Mouse (Mus musculus): ENCODE data around the gene Higd2a. TPM values are rescaled to one million over a fixed set of nuclear protein-coding genes. Genes with fewer than 3 reads are reported as not detected.
"Not testable (repeated sequence)": the region's sequence is repeated elsewhere in the genome, so short reads cannot be mapped to it uniquely, and the experiment has no call there.

Gene Higd2a
- total RNA-seq, 2 experiments from 2014 or later = 163 to 167 TPM

GRCm38 (mm10) chr13:54610613-54610971 lies 20.6 kb downstream of the Higd2a start:
- peak in 1 of 2 experiments; percentile 47 for DNase-seq (ENCODE audit: low spot score in 2 of 2)
- Histone ChIP-seq H3K27ac (peak overlapping the region; percentile 98), H3K4me3 (peak overlapping the region; percentile 99)
- no peak for TF ChIP-seq CTCF (conservative IDR thresholded peaks at IDR 0.05)

- Histone ChIP-seq H3K4me3 (peak within 1 kb of the TSS; percentile 99), H3K27ac (peak within 1 kb of the TSS; percentile 98)
- no peak for TF ChIP-seq CTCF (conservative IDR thresholded peaks at IDR 0.05)
- peak; percentile 88 to 96 for DNase-seq (ENCODE audit: low spot score in 2 of 2)
Observed at GRCm38 (mm10) chr13:54610972-54611754, 21.2 kb downstream of the Higd2a start, which contains the start of gene Cltb. Cltb (minus strand) TSS chr13:54611344.

- peak; percentile 61 for TF ChIP-seq CTCF (conservative IDR thresholded peaks at IDR 0.05)
- not testable (repeated sequence) for H3K4me3 ChIP-seq; H3K27ac ChIP-seq; DNase-seq (ENCODE audit: low spot score in 2 of 2)
Observed at GRCm38 (mm10) chr13:54613141-54613540, 23.1 kb downstream of the Higd2a start.

GRCm38 (mm10) chr13:54616307-54616706 lies 26.3 kb downstream of the Higd2a start:
- Histone ChIP-seq H3K27ac (no peak overlapping the region), H3K4me3 (no peak overlapping the region)
- TF ChIP-seq CTCF (conservative IDR thresholded peaks at IDR 0.05) = no peak
- DNase-seq (ENCODE audit: low spot score in 2 of 2) = no peak

- Histone ChIP-seq H3K4me3 (no peak overlapping the region), H3K27ac (no peak overlapping the region)
- DNase-seq (ENCODE audit: low spot score in 2 of 2) = no peak
- peak; percentile 35 for TF ChIP-seq CTCF (conservative IDR thresholded peaks at IDR 0.05)
Observed at GRCm38 (mm10) chr13:54616998-54617397, 27.0 kb downstream of the Higd2a start.

GRCm38 (mm10) chr13:54621155-54621932 lies 31.3 kb downstream of the Higd2a start, which contains the start of gene Faf2:
Faf2 (plus strand) TSS chr13:54621784.
- peak; percentile 97 to 100 for DNase-seq (ENCODE audit: low spot score in 2 of 2)
- Histone ChIP-seq H3K4me3 (peak within 1 kb of the TSS; percentile 98), H3K27ac (peak within 1 kb of the TSS; percentile 96)
- peak; percentile 100 for TF ChIP-seq CTCF (conservative IDR thresholded peaks at IDR 0.05)

DNA sequence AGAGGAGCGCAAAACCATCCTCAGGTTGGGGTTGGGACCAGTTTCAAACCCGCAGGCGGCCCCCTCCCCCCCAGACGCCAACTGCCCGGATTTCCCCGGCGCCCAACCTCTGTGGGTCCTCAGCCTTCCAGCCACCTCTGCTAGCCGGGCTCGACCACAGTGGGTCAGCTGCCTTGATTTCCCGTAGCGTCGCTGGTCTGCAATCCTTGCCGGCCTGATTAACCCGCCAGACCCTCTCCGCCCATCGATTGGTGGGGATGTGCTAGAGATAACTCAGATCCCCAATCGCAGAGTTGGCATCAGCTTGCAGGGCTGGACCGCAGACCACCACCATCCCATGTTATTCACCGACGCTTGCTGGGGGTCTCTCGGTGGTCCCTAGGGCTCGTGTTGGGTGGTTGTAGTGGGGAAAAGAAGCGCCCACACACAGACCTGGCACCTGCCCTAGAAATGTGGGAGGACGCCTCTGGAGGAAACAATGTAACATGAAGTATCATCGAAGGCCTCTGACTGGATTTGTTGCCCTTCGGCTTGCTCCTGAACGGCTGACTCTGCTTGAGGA lies 32.0 kb downstream of the Higd2a start:
- Histone ChIP-seq H3K4me3 (peak overlapping the region; percentile 98), H3K27ac (peak overlapping the region; percentile 96)
- TF ChIP-seq CTCF (conservative IDR thresholded peaks at IDR 0.05) = no peak
- DNase-seq (ENCODE audit: low spot score in 2 of 2) = no peak

GRCm38 (mm10) chr13:54629128-54629527 lies 39.1 kb downstream of the Higd2a start:
- no peak for TF ChIP-seq CTCF (conservative IDR thresholded peaks at IDR 0.05)
- no peak for DNase-seq (ENCODE audit: low spot score in 2 of 2)
- Histone ChIP-seq H3K27ac (no peak overlapping the region), H3K4me3 (no peak overlapping the region)

DNA sequence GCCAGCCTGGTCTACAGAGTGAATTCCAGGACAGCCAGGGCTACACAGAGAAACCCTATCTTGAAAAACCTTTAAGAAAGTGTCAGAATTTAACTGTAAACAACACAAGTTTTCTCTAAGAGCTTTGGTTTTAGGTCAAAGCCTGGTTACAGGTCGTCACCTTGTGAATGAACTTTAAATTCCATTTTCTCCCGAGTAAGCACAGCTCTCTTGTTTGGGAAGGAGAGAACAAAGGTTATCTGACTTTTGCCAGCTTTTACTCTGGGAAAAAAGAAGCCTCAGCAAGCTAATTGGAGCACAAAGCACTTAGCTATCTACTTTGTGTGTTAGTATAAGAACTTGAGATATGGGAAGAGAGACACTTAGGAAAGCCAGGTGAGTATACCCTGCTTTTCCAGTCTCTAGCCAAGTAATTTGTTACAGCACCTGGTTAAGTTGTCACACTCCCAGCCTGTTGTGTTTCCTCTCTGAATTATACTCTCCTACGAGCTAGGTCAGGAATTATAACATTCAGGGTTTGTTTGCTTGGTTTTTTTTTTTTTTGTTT lies 42.8 kb downstream of the Higd2a start:
- no peak for TF ChIP-seq CTCF (conservative IDR thresholded peaks at IDR 0.05)
- no peak for DNase-seq (ENCODE audit: low spot score in 2 of 2)
- Histone ChIP-seq H3K27ac (no peak overlapping the region), H3K4me3 (no peak overlapping the region)

DNA sequence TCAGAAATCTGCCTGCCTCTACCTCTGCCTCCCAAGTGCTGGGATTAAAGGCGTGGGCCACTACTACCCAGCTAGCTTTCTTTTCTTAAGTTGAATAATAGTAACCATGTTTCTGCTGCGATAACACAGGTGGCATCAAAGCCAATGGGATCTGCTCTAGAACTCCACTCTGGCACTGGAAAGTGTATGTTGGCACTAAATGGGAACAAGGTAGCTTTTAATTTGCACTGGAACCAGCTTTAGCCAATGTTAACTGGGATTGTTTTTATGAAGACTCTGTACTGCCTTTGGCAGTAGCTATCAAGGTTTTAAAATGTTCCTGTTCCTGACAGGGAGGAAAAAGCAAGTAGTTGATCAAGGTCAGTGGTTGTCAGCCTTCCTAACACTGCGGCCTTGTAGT lies 45.0 kb downstream of the Higd2a start:
- DNase-seq (ENCODE audit: low spot score in 2 of 2) = no peak
- no peak for TF ChIP-seq CTCF (conservative IDR thresholded peaks at IDR 0.05)
- Histone ChIP-seq H3K4me3 (no peak overlapping the region), H3K27ac (no peak overlapping the region)

Small RNAs within 50 kb of the gene (microRNA-seq; reads per million reads assigned to microRNA genes)
- gene Gm24195 = 0 reads per million in 2 experiments

Other genes starting within 250 kb of the Higd2a start
- gene Cplx2, start 218.9 kb upstream of the Higd2a start, total RNA-seq (2021) = 1,000 to 10,000 TPM; 1,009 to 1,066 TPM
- 10 to 100 TPM; 34.9 to 39.8 TPM for gene Thoc3, start 121.4 kb upstream of the Higd2a start, total RNA-seq (2021)
- 10 to 100 TPM; 14.8 to 19.1 TPM for gene Simc1, start 86.4 kb upstream of the Higd2a start, total RNA-seq (2021)
- 100 to 1,000 TPM; 152 to 159 TPM for gene 4833439L19Rik, start 24.8 kb upstream of the Higd2a start, total RNA-seq (2021)
- 10 to 100 TPM; 30.5 to 34.0 TPM for gene Arl10, start 15.2 kb upstream of the Higd2a start, total RNA-seq (2021)
- gene Nop16, start 117 bp upstream of the Higd2a start, total RNA-seq (2021) = 10 to 100 TPM; 24.8 to 28.1 TPM
- gene Cltb, start 21.1 kb downstream of the Higd2a start, total RNA-seq (2021) = 100 to 1,000 TPM; 252 to 268 TPM
- gene Faf2, start 31.6 kb downstream of the Higd2a start, total RNA-seq (2021) = 10 to 100 TPM; 54.2 to 59.8 TPM
- 100 to 1,000 TPM; 153 to 160 TPM for gene Rnf44, start 103.7 kb downstream of the Higd2a start, total RNA-seq (2021)
- gene Cdhr2, start 111.3 kb downstream of the Higd2a start, total RNA-seq (2021) = under 1 TPM; 0.33 to 0.44 TPM
- 100 to 1,000 TPM; 146 to 150 TPM for gene Gprin1, start 159.7 kb downstream of the Higd2a start, total RNA-seq (2021)
- 100 to 1,000 TPM; 655 to 657 TPM for gene Sncb, start 176.4 kb downstream of the Higd2a start, total RNA-seq (2021)
- gene Eif4e1b, start 193.8 kb downstream of the Higd2a start, total RNA-seq (2021) = not detected
- gene Tspan17, start 199.2 kb downstream of the Higd2a start, total RNA-seq (2021) = 10 to 100 TPM; 96.7 to 97.7 TPM

Measured in layer of hippocampus, adult 2 months (tissue).